Mouse (Mus musculus) adrenal gland, postnatal 4 days (tissue): Measurements from ENCODE around the gene Nuak1. TPM values are rescaled to one million over a fixed set of nuclear protein-coding genes. Genes with fewer than 3 reads are reported as not detected.

Experiments
- DNase-seq, 2 experiments: peaks; one replicate each; pipeline ENCODE4 v3.0.0; 2021 to 2022; ENCODE audit warnings: low spot score in 2 of 2, mixed read lengths in 2 of 2
- total RNA-seq, 2 experiments: library from RNA; stranded (reverse); gene quantifications; 2 replicates each; pipeline ENCODE4 v1.2.3; 2021

Gene Nuak1
- total RNA-seq, 2 experiments from 2014 or later: 13.4 to 13.5 TPM

DNA sequence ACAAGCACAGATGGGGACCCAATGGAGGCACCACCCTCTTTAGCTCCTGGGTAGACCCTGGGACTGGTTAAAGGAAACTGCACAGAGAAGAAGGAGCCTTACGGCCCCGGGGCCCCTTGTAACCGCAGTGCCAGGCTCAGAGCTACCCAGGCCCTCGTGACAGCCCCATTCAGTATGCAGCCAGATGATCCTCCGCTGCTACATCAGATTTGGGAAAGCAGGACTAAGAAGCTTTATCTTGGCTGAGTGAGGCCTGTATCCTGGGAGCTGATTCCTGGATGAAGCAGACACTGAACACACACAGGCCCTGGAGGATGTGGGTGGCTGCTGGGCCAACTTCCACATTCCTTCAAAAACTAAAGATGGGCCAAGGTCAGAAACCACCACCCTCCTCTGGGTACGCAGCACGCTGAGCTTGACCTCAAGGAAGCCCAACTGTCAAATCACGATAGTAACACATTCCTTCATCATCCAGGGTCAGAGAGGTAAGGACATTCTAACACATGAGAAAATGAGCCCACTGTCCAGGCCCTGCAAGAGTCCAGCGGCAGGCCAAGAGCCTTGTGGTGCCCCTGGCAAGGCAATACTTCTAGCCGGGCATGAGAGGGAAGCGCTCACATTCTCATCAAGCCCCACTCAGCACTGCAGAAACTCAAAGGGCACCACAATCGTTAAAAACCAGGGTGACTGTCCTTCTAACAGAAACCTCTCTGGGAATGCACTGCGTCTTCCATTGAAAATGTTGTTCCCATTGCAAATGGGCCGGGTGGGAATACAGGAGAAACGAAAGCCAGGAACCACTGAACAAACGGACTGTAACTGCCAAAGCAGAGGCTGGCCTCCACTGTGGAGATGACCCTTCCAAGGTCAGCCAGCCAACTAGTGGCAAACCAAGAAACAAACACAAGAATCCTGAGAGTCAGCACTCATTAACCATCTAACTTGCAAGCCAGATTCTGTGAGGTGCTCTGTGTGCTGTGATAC is 29.0 kb downstream of the Nuak1 start:
- no peak for DNase-seq

DNA sequence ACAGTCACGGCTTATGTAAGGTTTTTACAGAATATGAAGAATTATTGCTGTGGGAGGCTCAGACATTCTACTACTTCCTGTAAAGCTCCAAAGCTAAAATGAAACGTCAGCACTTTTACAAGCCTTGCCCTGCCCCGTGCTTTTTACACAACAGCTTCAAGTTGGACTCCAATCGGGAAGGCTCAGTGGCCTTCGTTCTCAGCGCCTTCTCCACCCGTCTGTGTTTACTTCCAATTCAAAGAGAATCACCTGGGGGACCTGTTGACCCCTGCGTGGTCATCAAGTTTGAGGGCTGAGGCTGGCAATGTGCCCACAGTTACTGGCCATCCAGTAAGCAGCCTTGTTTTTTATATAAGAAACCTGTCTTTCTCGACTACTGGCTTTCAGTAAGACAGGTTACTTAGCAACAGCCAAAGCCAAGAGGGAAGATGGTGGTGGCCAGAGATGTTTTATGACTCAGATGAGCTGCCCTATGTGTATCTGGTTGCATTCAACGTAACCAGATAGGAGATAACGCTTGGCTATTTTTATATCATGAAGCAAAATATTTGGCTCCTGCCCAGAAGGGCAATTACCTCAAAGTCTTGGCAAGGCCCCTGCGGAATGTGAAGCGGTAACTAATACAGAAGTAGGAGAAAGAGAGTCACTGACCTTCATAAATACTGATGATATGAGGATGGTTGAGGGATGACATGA is 31.3 kb downstream of the Nuak1 start:
- DNase-seq: no peak

DNA sequence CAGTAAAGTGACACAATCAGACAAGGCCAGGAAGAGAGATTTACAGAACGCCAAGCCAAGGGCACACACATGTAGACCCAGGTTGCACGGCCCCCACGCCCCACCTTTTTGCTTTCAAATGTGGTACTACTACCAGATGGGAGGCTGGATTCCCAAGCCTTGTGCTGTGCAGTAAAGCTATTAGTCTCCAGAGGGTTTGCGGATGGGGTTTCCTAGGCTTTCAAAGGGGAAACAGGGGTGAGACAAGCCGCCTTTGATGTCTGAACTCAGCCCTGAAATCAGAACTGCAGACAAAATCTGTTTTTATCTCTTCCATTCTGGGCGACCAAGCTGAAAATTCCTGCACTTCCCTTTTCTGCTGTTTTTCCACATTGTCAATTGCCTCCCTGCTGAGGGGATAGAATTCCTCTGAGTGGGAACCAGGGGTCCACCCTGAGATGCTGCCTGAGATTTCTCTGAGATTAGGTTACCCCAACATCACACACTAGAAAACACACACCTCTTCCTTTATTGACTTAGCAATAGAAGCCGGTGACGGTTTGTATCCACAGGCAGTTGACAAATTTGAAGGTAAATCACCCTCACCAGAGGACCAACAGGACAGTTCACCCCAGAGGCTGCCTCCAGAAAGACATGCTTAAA is 35.1 kb downstream of the Nuak1 start:
- DNase-seq: no peak

DNA sequence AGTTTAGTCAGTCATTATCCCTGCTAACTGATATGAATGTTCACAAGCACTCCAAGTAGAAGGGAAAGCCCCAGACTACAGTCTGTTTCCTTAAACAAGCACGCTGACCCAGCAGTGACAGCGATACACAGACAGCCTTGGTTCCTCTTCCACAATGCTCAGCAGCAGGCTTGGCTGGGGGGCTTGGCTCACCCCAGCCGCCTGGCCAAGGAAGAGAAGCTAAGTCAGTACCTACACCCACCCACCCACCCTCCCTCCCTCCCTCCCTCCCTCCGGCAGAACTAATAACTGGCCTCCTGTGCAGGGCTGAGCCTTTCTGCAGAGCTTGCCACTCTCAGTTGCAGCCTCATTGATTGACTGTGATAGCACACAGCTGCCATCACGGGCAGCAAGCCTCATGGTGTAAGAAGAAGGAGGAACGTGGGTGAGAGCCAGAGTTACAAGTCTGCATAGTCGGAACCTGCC is 38.5 kb downstream of the Nuak1 start:
- no peak for DNase-seq

DNA sequence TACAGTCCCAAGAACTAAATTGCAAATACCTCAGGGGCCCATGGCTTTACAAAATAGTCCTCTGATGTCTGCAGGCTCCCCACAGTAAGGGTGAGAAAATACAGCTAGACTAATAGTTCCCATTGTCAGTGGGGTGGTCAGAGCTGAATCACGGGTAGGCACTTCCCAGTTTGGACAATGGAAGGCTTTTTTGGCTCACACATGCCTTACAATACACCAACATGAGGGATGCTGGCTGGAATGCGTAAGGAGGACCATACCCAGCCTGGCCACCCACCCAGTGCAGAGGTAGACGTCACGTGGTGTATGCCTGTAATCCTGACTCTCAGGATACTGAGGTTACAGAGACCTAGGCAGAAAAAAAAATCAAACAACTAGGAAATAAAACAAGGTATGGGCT is 39.2 kb downstream of the Nuak1 start:
- no peak for DNase-seq

DNA sequence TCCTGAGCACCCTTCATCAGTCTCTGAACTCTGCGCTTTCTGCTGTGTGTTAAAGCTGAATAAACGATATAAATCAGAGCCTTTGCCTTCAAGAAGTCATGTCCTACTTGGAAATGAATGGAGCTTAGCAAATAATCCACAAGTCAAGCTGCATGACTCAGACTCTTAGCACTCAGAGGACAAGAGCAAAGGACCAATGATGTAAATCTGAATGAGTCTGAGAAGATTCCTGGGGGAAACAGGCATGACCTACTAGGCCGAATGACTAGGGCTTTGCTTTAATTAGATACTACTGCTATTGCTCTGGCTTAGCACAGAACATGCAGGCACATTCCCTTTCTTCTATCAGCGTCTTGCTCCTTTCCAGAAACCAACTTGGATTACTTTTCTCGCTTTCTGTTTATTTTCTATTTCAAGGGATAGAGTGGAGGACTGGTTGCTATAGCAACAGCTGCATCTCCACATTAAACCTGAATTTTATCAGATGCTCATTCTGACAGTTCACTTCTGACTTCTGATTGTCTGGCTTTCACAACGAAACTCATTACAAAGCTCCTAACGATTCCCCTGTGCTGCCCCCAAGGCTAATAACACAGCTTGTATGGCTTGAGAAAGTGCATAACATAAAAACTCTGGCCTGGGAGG is 40.2 kb downstream of the Nuak1 start:
- DNase-seq: no peak

DNA sequence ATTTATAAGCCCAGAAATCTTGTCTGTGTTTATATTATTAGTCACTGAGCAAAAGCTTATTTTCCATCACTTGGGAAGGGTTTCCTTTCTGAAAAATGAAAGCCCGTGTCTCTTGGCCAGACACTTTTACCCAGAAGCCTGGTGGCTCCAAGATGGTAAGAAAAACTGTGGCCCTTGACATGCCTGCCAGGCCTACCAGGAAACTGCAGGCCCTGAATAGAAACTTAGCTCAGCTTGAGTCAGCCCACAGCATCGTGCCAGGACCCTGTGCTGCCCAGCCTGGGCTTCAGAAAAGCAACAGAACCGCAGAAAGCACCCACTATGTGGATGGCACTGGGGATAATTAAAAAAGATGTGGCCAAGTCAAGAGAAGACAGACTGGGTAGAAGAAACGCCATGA is 43.1 kb downstream of the Nuak1 start:
- DNase-seq: no peak

DNA sequence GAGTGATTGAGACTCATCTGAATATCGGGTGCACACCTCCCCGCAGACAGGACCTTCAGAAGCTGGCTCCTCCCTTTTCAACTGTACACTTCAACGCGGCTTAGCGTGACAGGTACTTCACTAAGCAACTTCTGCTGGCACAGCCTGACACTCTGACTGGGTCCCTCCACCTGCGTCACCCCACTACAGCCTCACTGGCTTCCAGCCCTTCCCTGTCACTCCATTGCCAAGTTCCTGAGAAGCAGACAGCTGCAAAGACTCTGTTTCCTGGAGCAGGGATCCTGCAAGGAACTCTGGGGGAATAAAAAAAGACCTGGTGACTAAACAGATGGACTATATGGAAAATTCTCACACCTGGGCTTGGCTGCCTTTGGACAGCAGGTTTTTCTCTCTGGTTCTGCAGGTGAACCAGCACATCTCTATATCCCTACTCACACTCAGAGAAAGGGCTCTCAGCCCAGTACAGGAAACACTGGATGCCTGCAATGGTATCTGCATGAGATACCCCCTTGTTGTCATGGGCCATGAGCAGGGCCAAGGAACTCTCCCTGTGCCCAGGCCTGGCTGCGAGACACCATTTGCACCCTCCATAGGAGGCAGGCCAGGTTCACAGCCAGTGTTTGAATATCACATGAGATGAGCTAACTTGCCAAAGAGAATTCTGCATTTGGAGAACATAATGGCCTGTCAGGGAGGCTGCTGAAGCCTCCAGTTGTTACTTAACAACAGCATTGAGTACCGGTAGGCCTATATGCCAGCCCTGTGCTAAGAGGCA is 44.3 kb downstream of the Nuak1 start:
- DNase-seq: no peak

DNA sequence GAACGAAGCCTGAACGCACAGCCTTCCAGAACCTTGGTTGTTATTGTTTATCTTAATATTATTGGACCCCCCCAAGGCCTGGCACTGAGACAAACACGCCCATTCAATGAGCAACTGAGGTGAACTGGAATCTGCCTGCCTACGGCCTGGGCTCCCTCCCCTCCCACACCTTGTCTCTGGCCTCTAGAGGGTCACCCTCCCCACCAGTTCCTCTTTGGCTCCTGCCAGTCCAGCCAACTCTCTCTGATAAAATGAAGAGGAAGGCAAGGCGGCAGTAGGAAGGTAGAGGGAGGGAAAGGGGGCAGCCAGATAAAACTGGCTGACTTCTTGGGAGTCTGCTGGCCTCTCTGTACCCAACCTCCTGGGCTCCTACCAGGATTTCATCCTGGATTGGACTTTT is 45.1 kb downstream of the Nuak1 start:
- no peak for DNase-seq

DNA sequence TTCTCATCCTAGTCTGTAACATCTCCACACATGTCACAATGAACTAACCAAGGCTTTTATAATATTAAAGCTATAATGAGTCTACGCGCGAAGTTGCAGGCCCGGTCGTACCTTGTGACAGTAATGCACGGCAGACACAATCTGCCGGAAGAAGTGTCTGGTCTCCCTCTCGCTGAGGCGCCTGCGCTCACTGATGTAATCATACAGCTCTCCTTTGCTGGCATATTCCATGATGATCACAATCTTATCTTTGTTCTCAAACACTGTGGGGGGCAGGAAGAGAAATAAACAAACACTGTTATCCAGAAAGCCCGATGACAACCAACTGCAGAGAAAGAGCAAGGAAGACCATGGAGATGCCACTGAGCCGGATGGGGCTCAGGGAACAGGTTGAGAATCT is 46.5 kb downstream of the Nuak1 start:
- DNase-seq: no peak

DNA sequence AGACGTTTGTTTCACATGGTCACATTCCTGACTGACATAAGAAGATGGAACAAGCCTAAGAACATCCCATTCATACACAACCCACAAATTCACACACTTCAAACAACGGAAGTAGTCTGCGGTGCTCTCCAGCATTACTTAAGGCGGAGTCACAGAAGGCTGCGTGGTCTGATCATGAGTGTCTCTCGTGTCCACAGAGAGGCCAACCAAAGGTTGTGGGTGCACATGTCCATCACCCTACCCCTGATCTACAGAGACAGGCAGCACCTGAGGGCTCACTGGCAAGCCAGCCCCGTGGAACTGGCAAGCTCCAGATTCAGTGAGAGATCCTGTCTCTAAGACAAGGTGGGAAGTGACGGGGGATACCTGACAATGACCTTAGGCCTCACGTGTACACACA is 47.0 kb downstream of the Nuak1 start:
- DNase-seq: no peak

DNA sequence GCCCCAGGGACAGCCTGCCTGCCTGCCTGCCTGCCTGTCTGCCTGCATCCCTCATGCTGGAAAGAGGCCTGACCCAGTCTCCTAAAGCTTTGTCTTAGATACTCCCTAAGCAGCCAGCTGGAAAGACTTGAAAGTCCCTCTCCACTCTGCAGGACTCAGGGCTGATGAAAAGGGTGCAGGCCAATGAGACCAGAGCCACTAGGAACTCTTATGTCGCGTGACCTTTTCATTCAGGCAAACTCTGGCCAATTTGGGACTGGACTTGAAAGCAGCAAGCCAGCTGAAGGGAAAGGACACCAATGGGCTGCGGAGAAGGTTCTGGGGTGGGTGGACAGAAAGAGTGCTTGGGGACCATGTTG is 47.7 kb downstream of the Nuak1 start:
- no peak for DNase-seq

DNA sequence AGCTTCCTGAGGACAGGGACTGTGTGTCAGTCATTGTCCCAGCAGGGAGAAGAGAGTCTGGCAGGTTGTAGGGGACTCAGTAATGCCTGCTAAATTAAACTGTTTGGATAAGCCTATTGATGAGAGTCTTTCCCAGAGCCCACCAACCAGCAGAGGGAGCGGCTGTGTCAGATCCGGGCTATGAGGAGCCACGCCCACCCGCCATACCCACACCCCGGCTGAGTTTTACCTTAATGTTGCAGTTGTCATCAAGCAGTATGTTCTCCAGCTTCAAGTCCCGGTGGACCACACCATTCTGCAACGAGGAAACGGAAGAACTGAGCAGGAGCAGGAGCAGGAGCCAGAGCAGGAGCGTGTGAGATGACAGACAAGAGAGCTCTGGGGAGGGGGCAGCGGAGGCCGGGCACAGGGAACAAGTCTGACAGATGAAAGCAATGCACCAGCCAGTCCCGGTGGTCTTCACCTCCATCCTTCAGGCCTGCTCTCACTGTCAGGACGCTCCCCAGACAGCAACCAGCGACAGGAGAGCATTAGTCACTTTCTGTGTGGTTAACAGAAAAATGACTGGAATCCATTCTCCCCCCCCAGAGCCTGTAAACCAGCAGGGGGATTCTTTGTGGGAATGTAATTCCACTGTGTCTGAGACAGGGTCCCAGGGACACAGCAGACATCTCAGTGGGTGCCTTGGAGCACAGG is 48.2 kb downstream of the Nuak1 start:
- DNase-seq: no peak

DNA sequence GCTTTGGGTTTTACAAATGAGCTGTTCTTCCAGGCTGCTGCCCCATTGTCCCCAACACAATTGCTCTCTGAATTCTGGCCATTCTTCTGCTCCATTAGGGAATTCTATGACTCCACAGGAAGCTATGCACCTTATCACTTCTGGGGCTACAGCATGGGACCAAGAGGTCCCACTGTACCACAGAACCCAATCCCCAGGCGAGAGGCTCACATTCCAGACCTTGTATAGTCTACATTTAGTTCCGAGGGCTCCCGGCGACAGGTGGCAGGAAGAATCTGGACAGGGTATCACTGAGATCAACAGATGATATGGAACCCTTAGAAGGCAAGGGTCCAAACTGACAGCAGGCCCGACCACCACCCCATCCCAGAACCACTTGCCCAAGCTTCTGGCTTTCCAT is 50.7 kb downstream of the Nuak1 start:
- DNase-seq: no peak

DNA sequence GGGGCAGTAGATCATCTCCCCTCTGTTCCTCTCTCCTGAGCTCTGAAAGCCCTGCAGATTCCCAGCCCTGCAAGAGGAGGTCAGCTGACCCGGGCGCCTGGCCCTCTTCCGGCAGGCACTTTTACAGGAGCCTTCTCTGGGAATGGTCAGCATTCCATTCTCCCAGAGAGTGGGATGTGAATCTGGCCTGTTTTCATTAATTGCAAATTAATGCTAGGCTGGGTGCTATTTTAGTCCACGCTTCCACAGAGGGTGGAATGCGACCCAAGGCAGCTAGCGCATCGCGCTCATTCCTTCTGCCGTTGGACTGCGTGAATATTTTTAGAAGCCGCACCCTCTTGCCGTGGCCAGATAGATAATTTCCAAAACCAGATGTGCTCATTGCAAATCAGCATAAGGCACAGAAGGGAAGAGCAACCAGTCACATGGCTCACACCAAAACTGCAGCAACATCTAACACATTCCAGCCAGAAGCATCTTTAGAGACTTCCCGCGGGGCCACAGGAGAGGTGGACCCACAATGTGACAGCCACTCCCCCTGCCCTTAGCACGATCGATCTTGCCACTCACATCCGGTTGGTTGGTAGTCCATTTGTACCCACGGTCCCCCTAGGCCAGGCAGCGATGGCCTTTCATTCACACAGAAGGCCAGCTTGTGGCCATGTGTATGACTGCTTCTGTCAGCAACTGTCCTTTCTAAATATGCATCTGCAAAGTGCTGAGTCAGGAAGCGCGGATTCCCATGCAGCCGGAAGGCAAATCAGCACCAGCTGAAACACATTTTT is 51.8 kb downstream of the Nuak1 start:
- no peak for DNase-seq

DNA sequence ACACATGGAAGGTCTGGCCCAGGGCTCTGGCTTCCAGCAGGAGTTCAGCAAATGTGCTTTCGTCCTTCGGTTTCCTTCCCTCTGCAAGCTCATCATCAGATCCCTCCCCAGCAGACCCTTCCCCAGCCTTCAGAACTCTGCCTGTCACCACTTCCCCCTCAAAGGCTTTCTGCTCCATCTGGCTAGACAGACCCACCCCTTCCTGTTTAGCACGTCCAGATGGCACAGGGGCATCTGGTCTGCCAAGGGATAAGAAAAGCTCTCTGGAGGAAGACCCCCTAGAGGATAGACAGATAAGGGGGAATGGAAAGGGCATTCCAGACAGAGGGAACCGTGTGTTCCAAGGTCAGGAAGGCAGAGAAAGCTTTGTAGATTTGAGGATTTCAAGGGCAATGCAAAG is 53.1 kb downstream of the Nuak1 start:
- DNase-seq: no peak

DNA sequence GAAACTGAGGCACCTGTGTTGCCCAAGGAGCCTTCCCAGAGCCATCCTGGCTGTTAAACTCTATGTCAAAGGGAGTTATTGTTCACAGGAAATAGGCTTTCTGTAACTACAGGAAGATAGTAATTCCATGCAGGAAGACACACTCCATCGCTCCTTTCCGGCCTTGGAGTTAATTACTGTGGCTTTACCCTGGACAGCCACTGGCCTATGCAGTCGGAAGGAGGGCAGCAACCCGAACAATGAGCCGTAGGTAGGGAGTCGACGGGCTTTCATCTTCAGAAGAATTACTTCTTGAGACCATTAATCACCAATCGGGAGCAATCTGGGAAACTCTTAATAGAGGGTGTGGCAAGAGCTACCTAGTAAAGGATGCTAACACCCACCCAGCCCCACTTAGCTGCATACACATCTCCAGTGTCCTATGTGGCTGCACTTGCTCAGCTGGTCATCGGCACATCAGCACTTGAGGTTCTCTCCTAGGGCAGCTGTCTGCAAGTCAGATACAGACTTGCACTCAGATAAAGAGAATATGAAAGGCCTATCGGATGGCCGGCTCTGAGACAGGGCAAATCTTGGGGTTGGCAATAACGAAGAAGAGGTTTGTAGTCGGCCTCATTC is 53.7 kb downstream of the Nuak1 start:
- no peak for DNase-seq

DNA sequence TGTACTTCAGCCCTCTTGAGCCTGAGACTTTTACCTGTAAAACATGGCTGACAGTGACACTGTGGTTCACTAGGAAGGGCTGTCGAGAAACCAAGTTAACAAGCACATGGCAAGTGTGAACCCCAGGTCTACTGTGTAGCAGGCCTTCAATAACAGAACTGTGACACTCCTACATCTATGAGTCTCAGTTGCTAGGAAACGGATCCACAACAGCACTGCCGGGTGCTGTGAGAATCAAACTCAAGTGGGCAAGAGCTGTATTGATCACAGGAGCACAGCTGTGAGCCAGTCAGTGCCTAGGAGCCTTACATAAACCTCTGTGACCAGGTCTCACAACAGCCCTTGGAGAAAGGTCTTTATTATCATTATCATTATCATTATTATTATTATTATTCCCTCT is 54.2 kb downstream of the Nuak1 start:
- no peak for DNase-seq

DNA sequence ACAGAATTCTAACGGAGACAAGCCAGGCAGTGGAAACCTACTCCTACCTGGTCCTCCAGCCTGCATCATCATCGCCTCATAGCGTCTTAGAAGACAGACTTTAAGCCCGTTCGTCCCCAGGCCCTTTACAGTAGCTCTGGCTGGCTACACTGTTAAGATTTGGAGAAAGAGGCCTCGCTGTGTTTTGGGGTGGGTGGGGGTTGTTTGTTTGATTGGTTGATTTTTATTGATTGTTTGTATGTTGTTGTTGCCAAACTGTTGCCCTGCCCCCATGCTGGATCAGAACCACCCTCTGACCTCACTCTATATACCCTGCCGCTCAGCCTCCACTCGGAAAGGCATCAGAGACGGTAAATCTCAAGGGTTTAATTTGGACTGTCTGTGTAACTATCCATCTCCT is 55.6 kb downstream of the Nuak1 start:
- DNase-seq: no peak
